Mouse (Mus musculus) olfactory bulb, adult 2 months (tissue): Measurements from ENCODE around the gene Rhox3g. TPM values are rescaled to one million over a fixed set of nuclear protein-coding genes. Genes with fewer than 3 reads are reported as not detected.
"Not testable (repeated sequence)": the region's sequence is repeated elsewhere in the genome, so short reads cannot be mapped to it uniquely, and the experiment has no call there.

Experiments
- H3K27ac ChIP-seq: fragments of 200-500 bp; 2 replicates; pipeline ENCODE4 v1.5.1; 2012; ENCODE audit warnings: low read depth, low read length; ENCODE audit not compliant: insufficient read depth
- H3K4me1 ChIP-seq: fragments of 200-500 bp; 2 replicates; pipeline ENCODE4 v1.6.1; 2012; ENCODE audit warnings: low read length; ENCODE audit not compliant: control insufficient read depth, insufficient read depth
- H3K4me3 ChIP-seq: fragments of 200-500 bp; 2 replicates; pipeline ENCODE4 v1.5.1; 2012; ENCODE audit warnings: mild to moderate bottlenecking, low read depth, low read length, moderate library complexity; ENCODE audit not compliant: insufficient read depth
- WGBS: fragments of 180-500 bp; shearing (Covaris S2); methylation state at CpG from one replicate; pipeline ENCODE4 v1.1.7; 2018; 5-methylcytosine and 5-hydroxymethylcytosine counted together
- polyA plus RNA-seq: library from polyadenylated mRNA; stranded (reverse); fragments of >200 nt; gene quantifications from 2 replicates; pipeline ENCODE4 v1.2.4, GENCODE M21; 2012; ENCODE audit warnings: low replicate concordance; ENCODE audit not compliant: missing spikeins, insufficient read depth, insufficient read length

Gene Rhox3g
- polyA plus RNA-seq = not detected in 2 replicates

GRCm38 (mm10) chrX:37628512-37628911 is at the start of gene Rhox3g:
Gene Rhox3g (minus strand): TSS chrX:37628612.
- WGBS = 98% methylated on average over 2 of the region's 2 CpGs
- H3K27ac ChIP-seq, H3K4me1 ChIP-seq, H3K4me3 ChIP-seq: not testable (repeated sequence)

- 87% methylated on average over 8 of the region's 8 CpGs for WGBS
- H3K4me1 ChIP-seq, H3K4me3 ChIP-seq, H3K27ac ChIP-seq: not testable (repeated sequence)
Observed at GRCm38 (mm10) chrX:37673177-37673576, 44.8 kb upstream of the Rhox3g start, which contains the start of gene Rhox2h. Gene Rhox2h (minus strand): TSS chrX:37673277.

- H3K4me3 ChIP-seq, H3K27ac ChIP-seq, H3K4me1 ChIP-seq: not testable (repeated sequence)
- WGBS = 100% methylated on average over 1 of the region's 3 CpGs
Observed at GRCm38 (mm10) chrX:37668664-37669063, 40.3 kb upstream of the Rhox3g start, which contains the start of gene Rhox3h. Gene Rhox3h (minus strand): TSS chrX:37668764.

DNA sequence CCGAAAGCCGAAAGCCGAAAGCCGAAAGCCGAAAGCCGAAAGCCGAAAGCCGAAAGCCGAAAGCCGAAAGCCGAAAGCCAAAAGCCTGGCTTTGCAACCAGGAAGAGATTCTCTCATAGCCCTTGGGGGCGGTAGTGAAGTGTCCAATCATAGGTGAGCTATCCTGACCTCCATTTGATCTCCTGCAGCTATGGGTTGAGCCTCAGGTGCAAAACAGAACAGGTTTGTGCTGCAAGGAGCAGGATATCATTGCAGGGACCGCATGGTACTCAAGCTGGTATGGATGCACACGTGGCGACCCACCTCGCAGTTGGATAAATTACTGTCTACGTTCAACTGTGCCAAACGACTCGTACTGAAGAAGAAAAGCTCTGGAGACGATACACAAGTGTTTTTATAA is 22.8 kb upstream of the Rhox3g start, which contains the start of gene Rhox4g:
Gene Rhox4g (minus strand): TSS at position 101 of the 400 bp plus-strand sequence.
- not testable (repeated sequence) for H3K4me1 ChIP-seq, H3K4me3 ChIP-seq, H3K27ac ChIP-seq
- WGBS = 90% methylated on average over 19 of the region's 20 CpGs

DNA sequence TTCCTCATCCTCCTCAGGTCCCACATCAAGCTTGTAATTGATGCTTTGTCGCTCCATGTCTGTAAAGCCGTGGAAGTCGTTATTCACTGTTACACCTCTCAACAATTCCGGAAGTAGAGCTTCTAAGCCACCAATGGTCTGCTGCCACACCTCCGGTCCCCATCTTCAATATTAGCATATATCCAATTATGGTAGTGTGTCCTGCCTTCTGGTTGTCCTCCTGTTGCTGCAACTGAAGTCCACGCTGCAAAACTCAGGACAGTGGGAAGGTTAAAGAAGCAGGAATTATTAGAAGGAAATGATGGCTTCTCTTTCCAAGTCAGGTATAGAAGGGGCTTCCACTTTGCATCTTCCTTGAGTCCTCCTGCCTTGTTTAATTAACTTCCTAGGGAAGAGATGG is 15.0 kb upstream of the Rhox3g start, which contains the start of gene Rhox2g:
Gene Rhox2g (minus strand): TSS at position 101 of the 400 bp plus-strand sequence.
- 95% methylated on average over 6 of the region's 6 CpGs for WGBS
- not testable (repeated sequence) for H3K27ac ChIP-seq, H3K4me3 ChIP-seq, H3K4me1 ChIP-seq

- not testable (repeated sequence) for H3K27ac ChIP-seq, H3K4me3 ChIP-seq, H3K4me1 ChIP-seq
- 95% methylated on average over 17 of the region's 19 CpGs for WGBS
Observed at GRCm38 (mm10) chrX:37607604-37608003, 20.8 kb downstream of the Rhox3g start, which contains the start of gene Rhox4f. Gene Rhox4f (minus strand): TSS chrX:37607704.

DNA sequence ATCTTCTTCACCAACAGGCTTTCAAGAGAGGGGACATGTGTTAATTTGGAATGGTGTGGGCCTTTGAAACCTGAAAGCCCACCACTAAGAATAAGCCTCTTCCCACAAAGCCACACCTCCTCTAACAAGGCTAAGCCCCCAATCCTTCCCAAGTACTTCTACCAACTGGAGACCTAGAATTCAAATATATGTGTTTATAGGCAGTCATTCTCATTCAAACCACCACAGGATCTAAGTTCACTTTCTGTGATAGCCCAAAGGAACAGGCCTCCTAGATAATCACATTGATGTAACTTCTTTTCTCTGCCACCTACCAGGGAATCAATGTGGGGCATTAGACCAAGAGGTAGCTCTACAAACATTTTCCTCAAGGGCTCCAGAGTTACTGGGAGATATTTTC is 47.7 kb downstream of the Rhox3g start, which contains the start of gene Rhox3f:
Gene Rhox3f (plus strand): TSS at position 301 of the 400 bp plus-strand sequence.
- H3K27ac ChIP-seq, H3K4me1 ChIP-seq, H3K4me3 ChIP-seq: not testable (repeated sequence)

Other genes starting within 250 kb of the Rhox3g start
- gene Rhox3a2, start 248.6 kb downstream of the Rhox3g start, polyA plus RNA-seq = not detected in 2 replicates
- not detected in 2 replicates for gene Rhox4a2, start 237.8 kb downstream of the Rhox3g start, polyA plus RNA-seq
- not detected in 2 replicates for gene Rhox2b, start 216.5 kb downstream of the Rhox3g start, polyA plus RNA-seq
- gene Rhox4b, start 196.1 kb downstream of the Rhox3g start, polyA plus RNA-seq = not detected in 2 replicates
- gene Rhox2c, start 174.9 kb downstream of the Rhox3g start, polyA plus RNA-seq = not detected in 2 replicates
- gene Rhox3c, start 170.0 kb downstream of the Rhox3g start, polyA plus RNA-seq = not detected in 2 replicates
- gene Rhox4c, start 148.3 kb downstream of the Rhox3g start, polyA plus RNA-seq = not detected in 2 replicates
- gene Rhox2d, start 135.2 kb downstream of the Rhox3g start, polyA plus RNA-seq = not detected in 2 replicates
- gene Rhox4d, start 114.3 kb downstream of the Rhox3g start, polyA plus RNA-seq = not detected in 2 replicates
- gene Rhox2e, start 98.2 kb downstream of the Rhox3g start, polyA plus RNA-seq = not detected in 2 replicates
- not detected in 2 replicates for gene Rhox3e, start 86.6 kb downstream of the Rhox3g start, polyA plus RNA-seq
- gene Rhox4e, start 71.2 kb downstream of the Rhox3g start, polyA plus RNA-seq = not detected in 2 replicates
- not detected in 2 replicates for gene Rhox2f, start 57.2 kb downstream of the Rhox3g start, polyA plus RNA-seq
- not detected in 2 replicates for gene Rhox3f, start 47.6 kb downstream of the Rhox3g start, polyA plus RNA-seq
- not detected in 2 replicates for gene Rhox4f, start 20.9 kb downstream of the Rhox3g start, polyA plus RNA-seq
- not detected in 2 replicates for gene Rhox2g, start 14.9 kb upstream of the Rhox3g start, polyA plus RNA-seq
- not detected in 2 replicates for gene Rhox4g, start 22.7 kb upstream of the Rhox3g start, polyA plus RNA-seq
- not detected in 2 replicates for gene Rhox3h, start 40.2 kb upstream of the Rhox3g start, polyA plus RNA-seq
- gene Rhox2h, start 44.7 kb upstream of the Rhox3g start, polyA plus RNA-seq = not detected in 2 replicates
- gene Rhox5, start 176.2 kb upstream of the Rhox3g start, polyA plus RNA-seq = not detected in 2 replicates
- gene Rhox6, start 198.3 kb upstream of the Rhox3g start, polyA plus RNA-seq = not detected in 2 replicates
- not detected in 2 replicates for gene Rhox7a, start 203.1 kb upstream of the Rhox3g start, polyA plus RNA-seq